Mouse (Mus musculus): ENCODE results near the gene Bin2. TPM values are rescaled to one million over a fixed set of nuclear protein-coding genes. Genes with fewer than 3 reads are reported as not detected.
A peak's percentile ranks its signal among the peaks of the same experiment; 100 is the strongest.
"Not testable (repeated sequence)": the region's sequence is repeated elsewhere in the genome, so short reads cannot be mapped to it uniquely, and the experiment has no call there.

Bin2 gene
- polyA plus RNA-seq, 1 experiment from 2014 or later, result 2.4 TPM

- WGBS, result 82% methylated on average over 7 of the region's 7 CpGs
- no peak overlapping the region for H3K9ac ChIP-seq
- no peaks in the 10 kb centered on the region; the same call in 1 of the 2 replicates for H3K36me3 ChIP-seq
- no peaks in the 10 kb centered on the region for H3K27me3 ChIP-seq
- H3K4me2 ChIP-seq, result no peak overlapping the region
- no peak overlapping the region for H3K27ac ChIP-seq
- no peaks in the 10 kb centered on the region for H3K9me3 ChIP-seq
- H3K4me1 ChIP-seq (replicated peaks), result peaks cover 22% of the 10 kb centered on the region
- ATAC-seq (ENCODE audit: low FRiP score), result no peak
- H3K4me3 ChIP-seq, result no peak overlapping the region
Observed at GRCm38 (mm10) chr15:100611951-100612350, 57.4 kb downstream of the Bin2 start.

- H3K9ac ChIP-seq; H3K9me3 ChIP-seq; H3K4me3 ChIP-seq; ATAC-seq (ENCODE audit: low FRiP score); H3K27ac ChIP-seq; H3K36me3 ChIP-seq; H3K27me3 ChIP-seq; H3K4me2 ChIP-seq: not testable (repeated sequence)
- H3K4me1 ChIP-seq (replicated peaks), result peaks cover 13% of the 10 kb centered on the region
- WGBS, result 90% methylated on average over 8 of the region's 8 CpGs
Observed at GRCm38 (mm10) chr15:100606677-100607076, 62.7 kb downstream of the Bin2 start.

- H3K4me2 ChIP-seq, result no peak overlapping the region
- H3K4me3 ChIP-seq, result no peak overlapping the region
- peaks cover 18% of the 10 kb centered on the region; the same call in 1 of the 2 replicates for H3K27me3 ChIP-seq
- peaks cover 32% of the 10 kb centered on the region for H3K4me1 ChIP-seq (replicated peaks)
- H3K36me3 ChIP-seq, result no peaks in the 10 kb centered on the region
- H3K9me3 ChIP-seq, result no peaks in the 10 kb centered on the region
- no peak overlapping the region for H3K27ac ChIP-seq
- ATAC-seq (ENCODE audit: low FRiP score), result no peak
- 63% methylated on average over 3 of the region's 3 CpGs for WGBS
- H3K9ac ChIP-seq, result no peak overlapping the region; the same call in 1 of the 2 replicates
Observed at GRCm38 (mm10) chr15:100601669-100602068, 67.7 kb downstream of the Bin2 start.

GRCm38 (mm10) chr15:100600696-100601272 is 68.6 kb downstream of the Bin2 start:
- no peaks in the 10 kb centered on the region for H3K9me3 ChIP-seq
- H3K36me3 ChIP-seq, result no peaks in the 10 kb centered on the region
- H3K27ac ChIP-seq, result no peak overlapping the region
- peaks cover 32% of the 10 kb centered on the region for H3K4me1 ChIP-seq (replicated peaks)
- no peak overlapping the region for H3K9ac ChIP-seq
- ATAC-seq (ENCODE audit: low FRiP score), result no peak
- H3K4me3 ChIP-seq, result peak overlapping the region; percentile 80; the same call in 1 of the 2 replicates
- peaks cover 18% of the 10 kb centered on the region; the same call in 1 of the 2 replicates for H3K27me3 ChIP-seq
- H3K4me2 ChIP-seq, result peak overlapping the region; percentile 80
- 17% methylated on average over 21 of the region's 21 CpGs for WGBS

DNA sequence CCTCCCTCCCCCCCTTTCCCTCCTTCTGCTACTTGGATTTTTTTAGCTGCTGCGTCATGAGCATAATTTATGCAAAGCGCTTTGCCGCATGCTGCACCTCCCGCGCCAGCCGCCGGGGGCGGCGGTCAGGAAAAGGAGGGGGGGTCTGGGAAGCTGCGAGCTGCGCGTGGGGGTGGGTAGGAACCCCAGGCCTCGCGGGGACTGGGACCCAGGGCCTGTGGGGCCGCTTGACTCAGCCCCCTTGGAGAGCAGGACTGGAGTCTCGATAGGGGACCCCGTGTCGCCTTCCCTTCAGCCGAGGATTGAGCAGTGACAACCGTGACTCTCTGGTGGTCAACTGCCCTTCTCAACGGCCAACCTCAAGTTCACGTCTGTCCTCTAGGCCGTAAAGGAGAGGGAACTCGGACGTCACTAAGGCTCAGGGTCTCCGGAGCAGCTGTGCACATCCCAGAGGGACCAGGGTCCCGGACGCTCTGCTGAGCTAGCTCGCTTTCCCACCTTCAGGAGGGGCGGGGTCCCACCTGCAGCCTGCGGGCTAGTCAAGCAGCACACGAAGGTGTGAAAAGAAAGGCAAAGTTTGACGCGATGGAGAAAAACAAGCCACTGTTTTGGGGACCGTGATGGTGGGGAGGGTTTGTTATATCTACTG is 69.2 kb downstream of the Bin2 start:
- H3K36me3 ChIP-seq, result no peaks in the 10 kb centered on the region
- 1% methylated on average over 28 of the region's 35 CpGs for WGBS
- peak overlapping the region; percentile 80 for H3K4me2 ChIP-seq
- H3K9ac ChIP-seq, result peak overlapping the region; percentile 95
- peaks cover 27% of the 10 kb centered on the region for H3K4me1 ChIP-seq (replicated peaks)
- no peaks in the 10 kb centered on the region for H3K9me3 ChIP-seq
- H3K4me3 ChIP-seq, result peak overlapping the region; percentile 80
- ATAC-seq (ENCODE audit: low FRiP score), result peak; percentile 72
- peak overlapping the region; percentile 91 for H3K27ac ChIP-seq
- peaks cover 18% of the 10 kb centered on the region; the same call in 1 of the 2 replicates for H3K27me3 ChIP-seq

DNA sequence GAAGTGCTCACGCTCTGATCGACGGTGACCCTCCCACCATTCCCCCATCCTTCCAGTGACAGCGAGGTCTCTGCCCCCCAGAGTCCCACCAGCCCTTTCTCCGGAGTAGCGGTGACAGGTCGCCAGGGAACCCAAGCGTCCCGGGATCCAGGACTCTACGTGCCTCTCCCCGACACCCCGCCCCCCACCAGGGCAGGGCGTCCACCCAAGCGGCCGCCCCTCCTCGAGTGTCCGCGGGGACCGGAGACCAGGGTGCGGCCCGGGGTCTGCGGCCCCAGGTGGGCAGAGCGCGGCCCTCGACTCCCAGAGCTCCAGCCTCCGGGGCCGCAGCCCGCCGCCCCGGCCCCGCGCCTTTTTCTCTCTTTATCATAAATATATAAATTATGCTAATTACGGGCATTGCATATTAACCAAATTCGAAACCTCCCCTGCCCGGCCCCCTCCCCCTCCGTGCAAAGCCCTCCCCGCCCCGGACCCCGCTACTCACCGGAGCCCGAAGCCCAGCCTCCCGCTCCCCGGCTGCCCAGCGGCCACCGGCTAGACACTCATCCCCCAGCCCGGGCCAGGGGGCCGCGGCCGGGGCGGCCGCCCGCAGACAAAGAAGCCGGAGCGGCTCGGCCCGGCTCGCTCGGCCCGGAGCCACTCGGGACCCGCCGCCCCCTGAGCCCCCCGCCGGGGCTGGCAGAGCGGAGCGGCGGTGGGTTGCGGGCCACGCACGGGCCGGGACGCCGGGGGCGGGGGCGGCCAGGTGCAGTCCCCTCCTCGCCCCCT is 69.9 kb downstream of the Bin2 start, which contains the start of gene Pou6f1:
Gene Pou6f1 (minus strand): TSS at position 709 of the 771 bp plus-strand sequence.
- peak; percentile 70 for ATAC-seq (ENCODE audit: low FRiP score)
- Histone ChIP-seq H3K4me2 (peak within 1 kb of the TSS; percentile 80), H3K4me1 (replicated peaks) (peaks cover 20% of the 10 kb centered on the region), H3K4me3 (peak within 1 kb of the TSS; percentile 80), H3K9ac (peak within 1 kb of the TSS; percentile 95), H3K27me3 (peaks cover 18% of the 10 kb centered on the region; the same call in 1 of the 2 replicates), H3K27ac (peak within 1 kb of the TSS; percentile 91), H3K36me3 (no peaks in the 10 kb centered on the region), H3K9me3 (no peaks in the 10 kb centered on the region)
- WGBS, result 2% methylated on average over 67 of the region's 76 CpGs

GRCm38 (mm10) chr15:100598883-100599275 is 70.5 kb downstream of the Bin2 start:
- ATAC-seq (ENCODE audit: low FRiP score), result no peak
- Histone ChIP-seq H3K4me2 (peak overlapping the region; percentile 80), H3K36me3 (peaks cover 4% of the 10 kb centered on the region), H3K4me3 (peak overlapping the region; percentile 80), H3K27me3 (peaks cover 18% of the 10 kb centered on the region; the same call in 1 of the 2 replicates), H3K9me3 (no peaks in the 10 kb centered on the region), H3K27ac (peak overlapping the region; percentile 91), H3K4me1 (replicated peaks) (peaks cover 19% of the 10 kb centered on the region), H3K9ac (peak overlapping the region; percentile 95)
- WGBS, result 0% methylated on average over 12 of the region's 12 CpGs

DNA sequence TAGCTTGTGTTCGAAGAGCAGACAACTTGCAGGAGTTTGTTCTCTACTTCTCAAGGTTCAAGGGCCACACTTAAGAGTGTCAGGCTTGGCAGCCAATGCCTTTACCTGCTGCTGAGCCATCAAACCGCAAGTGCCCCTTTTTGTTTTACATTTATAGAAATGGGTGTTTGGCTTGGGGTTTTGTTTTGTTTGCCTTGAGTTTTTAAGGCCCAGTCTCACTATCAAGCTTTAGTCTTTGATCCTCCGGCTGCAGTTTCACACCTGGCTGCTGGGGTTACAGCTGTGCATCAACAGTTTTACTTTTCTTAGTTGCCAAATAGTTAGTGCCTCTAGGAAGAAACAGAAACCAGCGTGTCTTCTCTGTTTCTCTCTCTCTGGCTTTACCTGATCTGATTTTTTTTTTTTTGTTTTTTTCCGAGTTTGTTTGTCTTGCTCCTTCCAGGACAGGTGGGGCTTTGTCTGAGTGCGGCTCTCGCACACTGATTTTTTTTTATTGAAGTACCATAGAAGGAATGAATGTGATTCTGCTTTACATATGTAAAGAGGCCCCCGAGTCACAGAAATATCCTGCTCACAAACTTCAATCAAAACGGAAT is 71.0 kb downstream of the Bin2 start:
- H3K9ac ChIP-seq, result peak overlapping the region; percentile 95
- peak overlapping the region; percentile 80 for H3K4me3 ChIP-seq
- peaks cover 19% of the 10 kb centered on the region for H3K4me1 ChIP-seq (replicated peaks)
- H3K27me3 ChIP-seq, result peaks cover 14% of the 10 kb centered on the region; the same call in 1 of the 2 replicates
- H3K36me3 ChIP-seq, result peaks cover 7% of the 10 kb centered on the region
- no peaks in the 10 kb centered on the region for H3K9me3 ChIP-seq
- 29% methylated on average over 9 of the region's 9 CpGs for WGBS
- no peak for ATAC-seq (ENCODE audit: low FRiP score)
- peak overlapping the region; percentile 91 for H3K27ac ChIP-seq
- peak overlapping the region; percentile 80 for H3K4me2 ChIP-seq

GRCm38 (mm10) chr15:100592817-100593216 is 76.5 kb downstream of the Bin2 start:
- Histone ChIP-seq H3K4me2 (no peak overlapping the region), H3K4me1 (replicated peaks) (no peaks in the 10 kb centered on the region), H3K4me3 (no peak overlapping the region), H3K36me3 (peaks cover 42% of the 10 kb centered on the region), H3K9ac (no peak overlapping the region), H3K27me3 (no peaks in the 10 kb centered on the region), H3K9me3 (no peaks in the 10 kb centered on the region), H3K27ac (no peak overlapping the region)
- ATAC-seq (ENCODE audit: low FRiP score), result no peak
- 83% methylated on average over 6 of the region's 6 CpGs for WGBS

Small RNAs within 50 kb of the gene (microRNA-seq; reads per million reads assigned to microRNA genes)
- gene Mir6961, result not detected

Other genes with a start within 250 kb of the Bin2 start
- 0.10 and 0.14 TPM in 2 replicates for gene Gm5475, start 247.4 kb downstream of the Bin2 start, polyA plus RNA-seq (2015; fragmentation: Nextera tagmentation; extraction: Ambion mirVana)
- 23.8 and 24.1 TPM in 2 replicates for gene Slc11a2, start 244.5 kb downstream of the Bin2 start, polyA plus RNA-seq (2015; fragmentation: Nextera tagmentation; extraction: Ambion mirVana)
- gene Letmd1, start 200.5 kb downstream of the Bin2 start, polyA plus RNA-seq (2015; fragmentation: Nextera tagmentation; extraction: Ambion mirVana), result 53.1 and 56.4 TPM in 2 replicates
- 43.2 and 44.4 TPM in 2 replicates for gene Csrnp2, start 174.1 kb downstream of the Bin2 start, polyA plus RNA-seq (2015; fragmentation: Nextera tagmentation; extraction: Ambion mirVana)
- gene Tfcp2, start 117.5 kb downstream of the Bin2 start, polyA plus RNA-seq (2015; fragmentation: Nextera tagmentation; extraction: Ambion mirVana), result 40.3 and 41.6 TPM in 2 replicates
- 38.0 and 41.2 TPM in 2 replicates for gene Pou6f1, start 69.6 kb downstream of the Bin2 start, polyA plus RNA-seq (2015; fragmentation: Nextera tagmentation; extraction: Ambion mirVana)
- 150 and 152 TPM in 2 replicates for gene Dazap2, start 54.2 kb downstream of the Bin2 start, polyA plus RNA-seq (2015; fragmentation: Nextera tagmentation; extraction: Ambion mirVana)
- gene Smagp, start 32.6 kb downstream of the Bin2 start, polyA plus RNA-seq (2015; fragmentation: Nextera tagmentation; extraction: Ambion mirVana), result 4.0 and 4.1 TPM in 2 replicates
- gene Cela1, start 18.4 kb upstream of the Bin2 start, polyA plus RNA-seq (2015; fragmentation: Nextera tagmentation; extraction: Ambion mirVana), result 1.4 and 2.1 TPM in 2 replicates
- 0.13 and 0.17 TPM in 2 replicates for gene Galnt6, start 59.8 kb upstream of the Bin2 start, polyA plus RNA-seq (2015; fragmentation: Nextera tagmentation; extraction: Ambion mirVana)
- 25.7 and 26.2 TPM in 2 replicates for gene Slc4a8, start 92.2 kb upstream of the Bin2 start, polyA plus RNA-seq (2015; fragmentation: Nextera tagmentation; extraction: Ambion mirVana)
- 18.8 and 19.7 TPM in 2 replicates for gene Scn8a, start 200.3 kb upstream of the Bin2 start, polyA plus RNA-seq (2015; fragmentation: Nextera tagmentation; extraction: Ambion mirVana)

Data from hindbrain, embryonic 13.5 days (tissue).